Mouse (Mus musculus) C2C12 (cell line): ENCODE measurements around the gene Adgrv1.

Source experiments
- CEBPB ChIP-seq: IDR thresholded peaks from one replicate; pipeline ENCODE4 v1.6.1; 2011; ENCODE audit warnings: low read depth, mild to moderate bottlenecking, control low read depth, moderate library complexity
- CTCF ChIP-seq: IDR thresholded peaks from one replicate; pipeline ENCODE4 v1.5.1; 2011; ENCODE audit not compliant: control insufficient read depth, insufficient read depth, insufficient read length
- FOSL1 ChIP-seq: IDR thresholded peaks from one replicate; pipeline ENCODE4 v1.8.0; 2011; ENCODE audit warnings: mild to moderate bottlenecking, low read length; ENCODE audit not compliant: poor library complexity, insufficient read depth, severe bottlenecking
- MAX ChIP-seq: IDR thresholded peaks from one replicate; pipeline ENCODE4 v1.6.1; 2011; ENCODE audit warnings: mild to moderate bottlenecking, control low read depth
- MYOD1 ChIP-seq: IDR thresholded peaks from one replicate; pipeline ENCODE4 v1.6.1; 2011; ENCODE audit warnings: low read depth; ENCODE audit not compliant: control insufficient read depth, insufficient read length
- MYOG ChIP-seq: IDR thresholded peaks from one replicate; pipeline ENCODE4 v1.6.1; 2011; ENCODE audit not compliant: control insufficient read depth, insufficient read length; ENCODE audit errors: extremely low read depth
- USF1 ChIP-seq: IDR thresholded peaks from one replicate; pipeline ENCODE4 v1.6.1; 2011; ENCODE audit warnings: low read depth, mild to moderate bottlenecking, control low read depth, moderate library complexity

GRCm38 (mm10) chr13:81237947-81238346 is 395.0 kb downstream of the Adgrv1 start:
- TF ChIP-seq CTCF (no peak), MYOG (no peak), MAX (no peak), USF1 (peak; percentile 74), FOSL1 (no peak), CEBPB (no peak), MYOD1 (no peak)
